Mouse (Mus musculus) stomach, postnatal 0 days (tissue): Measurements from ENCODE around the gene Ssc4d. TPM values are rescaled to one million over a fixed set of nuclear protein-coding genes. Genes with fewer than 3 reads are reported as not detected.
A peak's percentile ranks its signal among the peaks of the same experiment; 100 is the strongest.

Source experiments
- ATAC-seq: fragments of 200-750 bp; cut with Nextera tagmentation; 2 replicates; pipeline ENCODE4 v1.8.0; 2017; ENCODE audit not compliant: low FRiP score, low TSS enrichment
- DNase-seq: peaks from one replicate; pipeline ENCODE4 v3.0.0-alpha.2; 2016; ENCODE audit warnings: low spot score
- H3K27ac ChIP-seq: fragments of 300-500 bp; sonication (generic); replicated peaks from 2 replicates; pipeline ENCODE4 v1.5.1; 2014; ENCODE audit warnings: mild to moderate bottlenecking, control low read depth
- H3K27me3 ChIP-seq: fragments of 300-500 bp; sonication (generic); 2 replicates; pipeline ENCODE4 v1.6.1; 2014; ENCODE audit warnings: low read length; ENCODE audit not compliant: control insufficient read depth, insufficient read depth
- H3K36me3 ChIP-seq: fragments of 300-500 bp; sonication (generic); 2 replicates; pipeline ENCODE4 v1.6.1; 2014; ENCODE audit warnings: low read length, mixed read lengths; ENCODE audit not compliant: control insufficient read depth, insufficient read depth
- H3K4me1 ChIP-seq: fragments of 300-500 bp; sonication (generic); replicated peaks from 2 replicates; pipeline ENCODE4 v1.6.1; 2014; ENCODE audit warnings: antibody characterized with exemption; ENCODE audit not compliant: control insufficient read depth, insufficient read depth
- H3K4me2 ChIP-seq: fragments of 300-500 bp; sonication (generic); replicated peaks from 2 replicates; pipeline ENCODE4 v1.6.1; 2014; ENCODE audit warnings: low read depth, mild to moderate bottlenecking, control low read depth, moderate library complexity
- H3K4me3 ChIP-seq: fragments of 300-500 bp; sonication (generic); 2 replicates; pipeline ENCODE4 v1.5.1; 2014; ENCODE audit warnings: low read depth, low read length, control low read depth
- H3K9ac ChIP-seq: fragments of 300-500 bp; sonication (generic); 2 replicates; pipeline ENCODE4 v1.6.1; 2014; ENCODE audit warnings: mild to moderate bottlenecking, low read length, control low read depth, mixed read lengths
- H3K9me3 ChIP-seq: fragments of 300-500 bp; sonication (generic); 2 replicates; pipeline ENCODE4 v1.6.1; 2016; ENCODE audit warnings: low read length; ENCODE audit not compliant: control insufficient read depth
- CTCF ChIP-seq: IDR thresholded peaks from 2 replicates; pipeline ENCODE4 v1.5.1; 2016; ENCODE audit warnings: antibody characterized with exemption, low read depth, mild to moderate bottlenecking, moderate library complexity
- EP300 ChIP-seq: optimal IDR thresholded peaks from 2 replicates; pipeline ENCODE3; 2016; ENCODE audit warnings: antibody characterized with exemption
- WGBS: fragments of 180-500 bp; shearing (Covaris S2); extraction: QIAGEN DNeasy Blood & Tissue Kit; methylation state at CpG from one replicate; pipeline ENCODE4 v1.1.7; 2014; 5-methylcytosine and 5-hydroxymethylcytosine counted together
- polyA plus RNA-seq: library from polyadenylated mRNA; unstranded; fragments of >200 nt; fragmentation: Nextera tagmentation; extraction: Ambion mirVana; gene quantifications from 2 replicates; pipeline ENCODE4 v1.2.1, GENCODE M21; 2015

The Ssc4d gene
- polyA plus RNA-seq, 1 experiment from 2014 or later = 2.2 TPM

DNA sequence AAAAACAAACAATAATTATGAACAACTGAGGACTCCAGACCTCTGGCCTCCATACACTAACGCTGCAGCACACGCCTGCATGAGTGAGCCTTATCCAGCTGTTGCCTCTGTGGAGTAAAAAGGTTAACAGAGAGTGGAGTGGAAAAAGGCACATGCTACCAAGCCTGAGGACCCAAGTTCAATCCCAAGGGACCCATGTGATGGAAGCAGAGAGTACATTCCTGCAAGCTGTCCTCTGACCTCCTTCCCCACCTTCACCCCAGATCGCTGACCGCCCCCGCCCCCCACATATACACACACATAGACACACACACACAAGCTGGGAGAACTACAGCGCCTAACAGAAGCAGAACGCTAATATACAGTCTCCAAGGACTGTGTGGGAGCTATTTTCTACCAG lies 50.4 kb downstream of the Ssc4d start:
- H3K9me3 ChIP-seq = no peaks in the 10 kb centered on the region
- WGBS = 89% methylated on average over 7 of the region's 7 CpGs
- H3K27me3 ChIP-seq = no peaks in the 10 kb centered on the region
- H3K9ac ChIP-seq = no peak overlapping the region
- ATAC-seq = no peak
- DNase-seq = no peak
- no peak overlapping the region for H3K4me3 ChIP-seq
- H3K4me2 ChIP-seq = no peak overlapping the region
- no peaks in the 10 kb centered on the region for H3K4me1 ChIP-seq
- H3K27ac ChIP-seq = no peak overlapping the region
- H3K36me3 ChIP-seq = peaks cover 12% of the 10 kb centered on the region
- TF ChIP-seq CTCF (no peak), EP300 (no peak)

DNA sequence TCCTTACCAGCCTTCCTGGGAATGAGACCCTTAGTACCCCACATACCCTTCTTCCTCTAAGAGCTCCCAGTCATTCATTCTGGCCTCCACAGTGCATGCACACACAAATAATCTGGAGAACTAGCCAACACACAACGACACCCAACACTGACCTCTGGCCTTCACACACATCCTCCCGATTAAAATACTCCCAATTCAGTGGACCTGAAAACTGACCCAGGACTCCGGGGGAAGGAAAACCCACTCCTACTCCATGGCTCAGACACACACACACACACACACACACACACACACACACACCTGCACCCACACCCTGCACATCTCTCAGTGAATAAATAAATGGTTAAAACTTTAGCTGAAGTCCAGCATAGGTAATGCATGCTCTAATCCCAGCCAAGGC lies 54.4 kb downstream of the Ssc4d start:
- H3K4me1 ChIP-seq = no peaks in the 10 kb centered on the region
- ATAC-seq (no peak), DNase-seq (no peak)
- H3K27me3 ChIP-seq = no peaks in the 10 kb centered on the region
- H3K9me3 ChIP-seq = no peaks in the 10 kb centered on the region
- H3K9ac ChIP-seq = no peak overlapping the region
- TF ChIP-seq CTCF = no peak
- TF ChIP-seq EP300 = no peak
- no peak overlapping the region for H3K4me3 ChIP-seq
- H3K4me2 ChIP-seq = no peak overlapping the region
- H3K27ac ChIP-seq = no peak overlapping the region
- H3K36me3 ChIP-seq = peaks cover 15% of the 10 kb centered on the region
- 85% methylated on average over 3 of the region's 3 CpGs for WGBS

DNA sequence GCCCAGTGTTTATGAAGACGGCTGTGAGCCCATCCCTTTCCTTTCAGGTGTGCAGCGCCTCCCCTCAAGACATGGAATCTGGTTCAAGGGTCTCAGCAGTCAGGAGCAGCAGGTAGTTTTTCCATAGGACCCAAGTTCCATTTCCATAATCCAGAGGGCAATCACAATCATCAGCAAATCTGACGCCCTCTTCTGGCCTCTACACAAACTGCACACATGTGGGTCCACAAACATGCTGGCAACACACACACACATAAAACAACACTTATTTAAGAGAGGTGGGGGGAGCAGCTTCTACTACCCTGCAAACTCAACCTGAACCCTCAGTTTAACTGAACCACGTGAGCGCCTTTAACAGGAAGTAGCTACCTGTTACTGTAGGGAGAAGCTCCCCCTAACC lies 55.7 kb downstream of the Ssc4d start:
- H3K4me3 ChIP-seq = no peak overlapping the region
- H3K9ac ChIP-seq = no peak overlapping the region
- ATAC-seq = no peak
- H3K36me3 ChIP-seq = peaks cover 18% of the 10 kb centered on the region
- H3K4me1 ChIP-seq = no peaks in the 10 kb centered on the region; the same call in 1 of the 2 replicates
- H3K27me3 ChIP-seq = no peaks in the 10 kb centered on the region
- peak; percentile 30; the same call in 1 of the 2 replicates for TF ChIP-seq CTCF
- TF ChIP-seq EP300 = no peak
- H3K4me2 ChIP-seq = no peak overlapping the region
- no peak overlapping the region for H3K27ac ChIP-seq
- H3K9me3 ChIP-seq = no peaks in the 10 kb centered on the region
- DNase-seq = no peak
- WGBS = 92% methylated on average over 5 of the region's 5 CpGs

DNA sequence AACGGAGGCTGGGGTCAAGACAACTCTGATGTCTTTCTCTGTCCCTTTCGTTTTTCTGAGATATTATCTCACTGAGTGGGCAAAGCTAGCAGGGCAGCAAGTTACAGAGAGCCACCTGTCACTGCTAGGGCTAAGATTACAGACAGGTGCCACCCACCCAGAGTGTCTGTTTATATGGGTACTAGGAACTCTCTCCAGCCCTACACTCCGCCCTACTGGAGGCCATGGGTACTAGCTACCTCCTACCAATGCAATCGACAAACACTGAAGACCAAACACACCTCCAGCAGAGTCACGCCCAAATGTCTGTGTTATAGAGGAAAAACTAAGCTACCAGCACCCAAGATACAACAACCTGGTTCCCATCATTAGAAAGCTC lies 56.3 kb downstream of the Ssc4d start:
- 84% methylated on average over 5 of the region's 5 CpGs for WGBS
- H3K9me3 ChIP-seq = no peaks in the 10 kb centered on the region
- ATAC-seq (peak; percentile 21), DNase-seq (no peak)
- H3K9ac ChIP-seq = no peak overlapping the region
- no peak for TF ChIP-seq CTCF
- TF ChIP-seq EP300 = no peak
- no peak overlapping the region for H3K4me3 ChIP-seq
- no peaks in the 10 kb centered on the region for H3K27me3 ChIP-seq
- H3K36me3 ChIP-seq = peaks cover 18% of the 10 kb centered on the region
- H3K4me2 ChIP-seq = no peak overlapping the region
- no peak overlapping the region for H3K27ac ChIP-seq
- no peaks in the 10 kb centered on the region; the same call in 1 of the 2 replicates for H3K4me1 ChIP-seq

DNA sequence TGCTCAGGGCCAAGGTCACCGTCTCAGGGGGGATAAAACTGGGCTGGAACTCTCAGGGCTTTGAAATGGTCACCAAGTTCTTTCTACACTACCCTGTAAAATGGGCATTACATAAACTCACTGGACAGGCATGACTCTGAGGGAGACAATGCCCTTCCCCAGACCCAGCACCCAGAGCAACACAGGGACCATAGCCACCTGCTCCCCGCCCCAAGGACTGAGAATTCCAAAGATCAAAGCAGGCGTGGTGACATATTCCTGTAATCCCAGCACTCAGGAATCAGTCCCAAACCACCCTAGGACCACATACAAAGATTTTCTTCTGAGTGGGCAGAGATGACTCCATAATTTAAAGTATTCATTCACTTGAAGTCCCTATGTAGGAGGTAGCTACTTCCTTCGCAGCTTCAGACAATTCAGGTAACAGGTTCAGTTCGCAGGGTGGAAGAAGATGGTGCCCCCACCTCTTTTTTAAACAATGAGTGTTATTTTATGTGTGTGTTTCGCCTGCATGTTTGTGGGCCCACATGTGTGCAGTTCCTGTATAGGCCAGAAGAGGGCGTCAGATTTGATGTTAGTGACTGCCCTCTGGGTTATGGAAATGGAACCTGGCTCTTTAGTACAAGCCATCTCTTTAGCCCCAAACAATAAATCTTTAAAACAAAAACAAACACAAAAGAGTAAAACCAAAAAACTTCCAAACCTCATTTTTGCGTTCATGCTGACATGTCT lies 56.8 kb downstream of the Ssc4d start:
- WGBS = 92% methylated on average over 8 of the region's 8 CpGs
- Histone ChIP-seq H3K36me3 (peaks cover 18% of the 10 kb centered on the region), H3K4me3 (no peak overlapping the region), H3K4me2 (no peak overlapping the region), H3K9ac (no peak overlapping the region), H3K4me1 (no peaks in the 10 kb centered on the region; the same call in 1 of the 2 replicates), H3K9me3 (no peaks in the 10 kb centered on the region), H3K27me3 (no peaks in the 10 kb centered on the region), H3K27ac (no peak overlapping the region; the same call in 1 of the 2 replicates)
- TF ChIP-seq CTCF (peak; percentile 54), EP300 (no peak)
- ATAC-seq = no peak
- no peak for DNase-seq

DNA sequence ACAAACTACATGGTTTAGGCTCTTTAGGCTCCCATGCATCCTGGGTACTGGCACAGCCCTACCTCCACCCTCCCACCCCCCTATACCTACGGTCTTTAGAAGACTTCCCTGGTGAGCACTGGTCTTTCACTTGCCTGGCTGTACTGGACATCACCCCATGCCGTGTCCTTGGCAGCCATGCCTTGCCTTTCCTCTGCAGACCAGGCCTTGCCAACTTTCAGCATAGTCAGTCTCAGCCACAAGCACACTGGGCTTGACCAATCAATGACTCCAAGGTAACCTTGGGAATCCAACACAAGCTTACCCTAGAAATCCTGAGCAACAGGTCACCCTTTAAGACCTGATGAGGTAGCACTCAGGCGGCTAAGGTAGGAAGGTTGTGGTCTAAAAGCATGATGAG lies 57.7 kb downstream of the Ssc4d start:
- TF ChIP-seq CTCF = no peak
- no peak for TF ChIP-seq EP300
- H3K4me1 ChIP-seq = no peaks in the 10 kb centered on the region; the same call in 1 of the 2 replicates
- no peaks in the 10 kb centered on the region for H3K9me3 ChIP-seq
- H3K4me2 ChIP-seq = no peak overlapping the region
- DNase-seq (no peak), ATAC-seq (no peak)
- H3K4me3 ChIP-seq = no peak overlapping the region
- WGBS = 87% methylated on average over 3 of the region's 3 CpGs
- no peaks in the 10 kb centered on the region for H3K27me3 ChIP-seq
- H3K9ac ChIP-seq = no peak overlapping the region
- H3K27ac ChIP-seq = no peak overlapping the region
- H3K36me3 ChIP-seq = peaks cover 14% of the 10 kb centered on the region
